Mouse (Mus musculus) G1E (cell line): ENCODE results near the gene Olfr135. TPM values are rescaled to one million over a fixed set of nuclear protein-coding genes. Genes with fewer than 3 reads are reported as not detected.

Source experiments
- ATAC-seq: 2 replicates; pipeline ENCODE4 v1.8.0; 2016; ENCODE audit warnings: mild to moderate bottlenecking; ENCODE audit not compliant: insufficient number of reproducible peaks, poor library complexity, low FRiP score, severe bottlenecking; ENCODE audit errors: extremely low read depth
- DNase-seq: peaks from one replicate; pipeline ENCODE4 v3.0.0; 2012; ENCODE audit warnings: low spot score
- H3K27me3 ChIP-seq: 2 replicates; pipeline ENCODE4 v1.6.1; 2012; ENCODE audit warnings: mild to moderate bottlenecking, low read length, inconsistent platforms; ENCODE audit not compliant: insufficient read depth
- H3K36me3 ChIP-seq: replicated peaks from 2 replicates; pipeline ENCODE3; 2012; ENCODE audit warnings: mild to moderate bottlenecking, inconsistent platforms
- H3K4me1 ChIP-seq: 2 replicates; pipeline ENCODE4 v1.6.1; 2012; ENCODE audit warnings: low read depth, low read length, inconsistent platforms, mixed read lengths; ENCODE audit not compliant: insufficient read depth
- H3K4me3 ChIP-seq: 2 replicates; pipeline ENCODE4 v1.5.1; 2012; ENCODE audit warnings: low read depth, mild to moderate bottlenecking, inconsistent platforms, low read length, moderate library complexity, mixed read lengths
- H3K9me3 ChIP-seq: replicated peaks from 2 replicates; pipeline ENCODE4 v1.6.1; 2012; ENCODE audit warnings: inconsistent platforms
- CTCF ChIP-seq: IDR thresholded peaks from 2 replicates; pipeline ENCODE4 v1.5.1; 2012; ENCODE audit warnings: low read depth, low read length, inconsistent platforms, mixed read lengths
- GATA1 ChIP-seq: IDR thresholded peaks from 2 replicates; pipeline ENCODE4 v1.6.1; 2012; ENCODE audit warnings: borderline replicate concordance, low read length, inconsistent platforms, mixed read lengths
- GATA2 ChIP-seq: IDR thresholded peaks from 2 replicates; pipeline ENCODE4 v1.6.1; 2012; ENCODE audit warnings: low read depth, low read length, inconsistent platforms, borderline replicate concordance
- POLR2AphosphoS5 ChIP-seq: IDR thresholded peaks from 2 replicates; pipeline ENCODE4 v1.6.1; 2012; ENCODE audit warnings: low read depth, low read length, inconsistent platforms; ENCODE audit not compliant: insufficient replicate concordance
- TAL1 ChIP-seq: conservative IDR thresholded peaks from 2 replicates; pipeline ENCODE4 v1.6.1; 2012; ENCODE audit warnings: low read depth, low read length, inconsistent platforms, mixed read lengths
- polyA plus RNA-seq: library from polyadenylated mRNA; stranded (reverse); fragments of >175 nt; gene quantifications from 2 replicates; pipeline ENCODE4 v1.2.3, GENCODE M21; 2012
- total RNA-seq, 2 experiments: library from RNA; stranded (forward) in 1 of 2; stranded (reverse) in 1 of 2; fragments of 200-1000 nt in 1 of 2; fragments of >200 nt in 1 of 2; fragmentation: Nextera tagmentation in 1 of 2; gene quantifications; 2 replicates each; pipeline ENCODE4 v1.2.3; 2014 to 2017

Gene Olfr135
- total RNA-seq (2014; fragmentation: Nextera tagmentation) (not detected in 2 replicates), total RNA-seq (2017) (0.12 and 0.16 TPM in 2 replicates), polyA plus RNA-seq (not detected in 2 replicates)

GRCm38 (mm10) chr17:38204035-38204434, at the start of gene Olfr135:
Gene Olfr135 (plus strand): TSS chr17:38204335.
- H3K4me3 ChIP-seq: no peak within 1 kb of the TSS
- H3K9me3 ChIP-seq: no peaks in the 10 kb centered on the region
- no peaks in the 10 kb centered on the region for H3K36me3 ChIP-seq
- H3K27me3 ChIP-seq: no peaks in the 10 kb centered on the region
- ATAC-seq (no peak), DNase-seq (no peak)
- H3K4me1 ChIP-seq: no peaks in the 10 kb centered on the region
- TF ChIP-seq GATA1 (no peak), POLR2AphosphoS5 (no peak), GATA2 (no peak), CTCF (no peak), TAL1 (no peak)

- Histone ChIP-seq H3K36me3 (no peaks in the 10 kb centered on the region), H3K4me1 (no peaks in the 10 kb centered on the region), H3K27me3 (no peaks in the 10 kb centered on the region), H3K9me3 (no peaks in the 10 kb centered on the region), H3K4me3 (no peak within 1 kb of the TSS)
- ATAC-seq (no peak), DNase-seq (no peak)
- TF ChIP-seq TAL1 (no peak), GATA2 (no peak), POLR2AphosphoS5 (no peak), GATA1 (no peak), CTCF (no peak)
Measured at GRCm38 (mm10) chr17:38171088-38171487, 33.0 kb upstream of the Olfr135 start, which contains the start of gene Olfr134. Gene Olfr134 (plus strand): TSS chr17:38171388.

Other genes starting within 250 kb of the Olfr135 start
- not detected in 2 replicates for gene Olfr129, start 144.3 kb upstream of the Olfr135 start, total RNA-seq (2014; fragmentation: Nextera tagmentation)
- 0.06 and 0.11 TPM in 2 replicates for gene Olfr129, start 144.3 kb upstream of the Olfr135 start, total RNA-seq (2017)
- not detected in 2 replicates for gene Olfr129, start 144.3 kb upstream of the Olfr135 start, polyA plus RNA-seq
- gene Olfr130, start 140.4 kb upstream of the Olfr135 start, total RNA-seq (2014; fragmentation: Nextera tagmentation): not detected in 2 replicates
- gene Olfr130, start 140.4 kb upstream of the Olfr135 start, total RNA-seq (2017): 0.05 TPM in 1 of 2 replicates, not detected in the other
- gene Olfr130, start 140.4 kb upstream of the Olfr135 start, polyA plus RNA-seq: not detected in 2 replicates
- gene Olfr131, start 115.6 kb upstream of the Olfr135 start, total RNA-seq (2014; fragmentation: Nextera tagmentation): not detected in 2 replicates
- 0.11 TPM in 1 of 2 replicates, not detected in the other for gene Olfr131, start 115.6 kb upstream of the Olfr135 start, total RNA-seq (2017)
- gene Olfr131, start 115.6 kb upstream of the Olfr135 start, polyA plus RNA-seq: not detected in 2 replicates
- not detected in 2 replicates for gene Olfr132, start 69.8 kb upstream of the Olfr135 start, total RNA-seq (2014; fragmentation: Nextera tagmentation)
- 0.11 TPM in 1 of 2 replicates, not detected in the other for gene Olfr132, start 69.8 kb upstream of the Olfr135 start, total RNA-seq (2017)
- gene Olfr132, start 69.8 kb upstream of the Olfr135 start, polyA plus RNA-seq: not detected in 2 replicates
- gene Olfr133, start 59.1 kb upstream of the Olfr135 start, total RNA-seq (2014; fragmentation: Nextera tagmentation): not detected in 2 replicates
- 0.06 TPM in 1 of 2 replicates, not detected in the other for gene Olfr133, start 59.1 kb upstream of the Olfr135 start, total RNA-seq (2017)
- not detected in 2 replicates for gene Olfr133, start 59.1 kb upstream of the Olfr135 start, polyA plus RNA-seq
- gene Olfr134, start 32.9 kb upstream of the Olfr135 start, total RNA-seq (2014; fragmentation: Nextera tagmentation): not detected in 2 replicates
- gene Olfr134, start 32.9 kb upstream of the Olfr135 start, total RNA-seq (2017): 0.06 TPM in 1 of 2 replicates, not detected in the other
- gene Olfr134, start 32.9 kb upstream of the Olfr135 start, polyA plus RNA-seq: not detected in 2 replicates
- not detected in 2 replicates for gene Olfr138, start 56.7 kb downstream of the Olfr135 start, total RNA-seq (2014; fragmentation: Nextera tagmentation)
- gene Olfr138, start 56.7 kb downstream of the Olfr135 start, total RNA-seq (2017): not detected in 2 replicates
- gene Olfr138, start 56.7 kb downstream of the Olfr135 start, polyA plus RNA-seq: not detected in 2 replicates
- gene Olfr137, start 103.2 kb downstream of the Olfr135 start, total RNA-seq (2014; fragmentation: Nextera tagmentation): not detected in 2 replicates
- gene Olfr137, start 103.2 kb downstream of the Olfr135 start, total RNA-seq (2017): not detected in 2 replicates
- not detected in 2 replicates for gene Olfr137, start 103.2 kb downstream of the Olfr135 start, polyA plus RNA-seq
- not detected in 2 replicates for gene Olfr136, start 125.5 kb downstream of the Olfr135 start, total RNA-seq (2014; fragmentation: Nextera tagmentation)
- gene Olfr136, start 125.5 kb downstream of the Olfr135 start, total RNA-seq (2017): 0.11 TPM in 1 of 2 replicates, not detected in the other
- gene Olfr136, start 125.5 kb downstream of the Olfr135 start, polyA plus RNA-seq: not detected in 2 replicates
- not detected in 2 replicates for gene Esp36, start 215.8 kb downstream of the Olfr135 start, total RNA-seq (2014; fragmentation: Nextera tagmentation)
- gene Esp36, start 215.8 kb downstream of the Olfr135 start, total RNA-seq (2017): not detected in 2 replicates
- gene Esp36, start 215.8 kb downstream of the Olfr135 start, polyA plus RNA-seq: not detected in 2 replicates